Mouse (Mus musculus): ENCODE data around the gene Mettl26.

DNA sequence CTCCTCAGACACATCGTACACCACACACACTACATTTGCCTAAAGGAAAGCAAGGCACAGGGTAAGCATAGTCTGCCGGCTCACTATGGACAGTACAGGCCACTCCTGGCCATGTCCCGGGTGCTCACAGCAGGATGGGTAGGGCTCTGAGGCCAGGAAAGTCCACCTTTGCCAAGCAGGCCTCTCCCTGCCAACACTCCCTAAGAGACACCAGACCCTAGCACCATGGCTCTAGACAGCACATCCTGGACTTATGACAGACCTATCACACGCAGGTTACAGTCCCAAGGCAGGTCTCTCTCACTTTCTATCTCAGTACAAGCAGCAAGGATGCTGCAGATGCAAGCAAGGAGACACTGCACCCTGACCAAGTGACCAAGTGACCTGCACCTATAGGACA is 31.8 kb upstream of the Mettl26 start:
- no peak for TF ChIP-seq CTCF (IDR thresholded peaks at IDR 0.05)
- no peak for TF ChIP-seq POLR2A (IDR thresholded peaks at IDR 0.05; ENCODE audit: insufficient read depth, low read depth, low read length)
- TF ChIP-seq EP300 (IDR thresholded peaks at IDR 0.05; ENCODE audit: insufficient read depth, low read depth, low read length), result no peak

All from heart, adult 2 months (tissue).